Mouse (Mus musculus): ENCODE data around the gene Teddm1a.

DNA sequence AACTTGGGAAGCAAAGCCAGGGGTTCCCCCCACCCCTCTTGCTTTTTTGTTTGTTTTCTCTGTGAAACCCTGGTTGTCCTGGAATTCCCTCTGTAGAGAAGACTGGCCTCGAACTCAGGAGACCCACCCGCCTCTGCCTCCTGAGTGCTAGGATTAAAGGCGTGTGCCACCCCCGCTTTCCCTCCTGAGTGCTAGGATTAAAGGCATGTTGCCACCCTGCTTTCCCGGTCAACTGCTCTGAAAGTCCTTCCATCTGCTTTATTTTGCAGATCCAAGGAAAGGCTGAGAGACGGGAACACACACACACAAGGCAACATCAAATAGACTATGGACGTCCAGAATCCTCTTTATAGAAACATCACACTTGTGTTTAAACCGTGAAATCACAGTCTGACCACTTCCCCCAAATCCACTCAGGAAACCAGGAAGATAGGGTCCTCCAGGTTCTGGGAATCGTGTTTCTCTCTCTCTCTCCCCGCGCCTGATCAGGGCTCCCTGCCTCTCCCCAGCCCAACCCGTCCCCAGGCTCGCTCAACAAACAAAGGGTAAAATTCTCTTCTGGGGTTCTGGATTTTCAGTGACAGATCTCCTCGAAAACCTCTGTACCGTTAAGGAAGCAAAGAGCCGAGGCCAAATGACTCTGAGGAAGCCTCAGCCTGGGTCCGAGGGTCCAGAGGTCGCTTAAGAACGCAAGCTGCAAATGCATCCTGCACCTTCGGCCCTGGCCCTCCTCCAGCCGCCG lies 7.6 kb downstream of the Teddm1a start:
- TF ChIP-seq E2F4 (IDR thresholded peaks at IDR 0.05; ENCODE audit: insufficient read depth): no peak
- no peak for TF ChIP-seq TCF12 (IDR thresholded peaks at IDR 0.05; ENCODE audit: insufficient read depth, poor library complexity, severe bottlenecking)
- TF ChIP-seq POLR2AphosphoS2 (IDR thresholded peaks at IDR 0.05; ENCODE audit: insufficient read length, low read depth): no peak
- no peak for TF ChIP-seq USF1 (IDR thresholded peaks at IDR 0.05; ENCODE audit: low read depth)
- TF ChIP-seq CEBPB (IDR thresholded peaks at IDR 0.05; ENCODE audit: insufficient read depth, poor library complexity, severe bottlenecking): no peak

All from myocyte (in vitro differentiated cells).